Mouse (Mus musculus): Measurements from ENCODE around the gene Slc7a11.

- TF ChIP-seq CTCF (IDR thresholded peaks at IDR 0.05; ENCODE audit: insufficient read depth, low read depth, low read length), result no peak
- no peak for TF ChIP-seq POLR2A (IDR thresholded peaks at IDR 0.05; ENCODE audit: insufficient read depth, low read depth, low read length)
Measured at GRCm38 (mm10) chr3:50443421-50443916, at the start of gene Slc7a11.
